Mouse (Mus musculus) cerebellum, postnatal 4 days (tissue): Measurements from ENCODE around the gene Piwil4.
"Not testable (repeated sequence)": the region's sequence is repeated elsewhere in the genome, so short reads cannot be mapped to it uniquely, and the experiment has no call there.

Experiments
- DNase-seq, 2 experiments: peaks; one replicate each; pipeline ENCODE4 v3.0.0; 2022; ENCODE audit warnings: low spot score in 2 of 2, mixed read lengths in 1 of 2

Piwil4 gene

DNA sequence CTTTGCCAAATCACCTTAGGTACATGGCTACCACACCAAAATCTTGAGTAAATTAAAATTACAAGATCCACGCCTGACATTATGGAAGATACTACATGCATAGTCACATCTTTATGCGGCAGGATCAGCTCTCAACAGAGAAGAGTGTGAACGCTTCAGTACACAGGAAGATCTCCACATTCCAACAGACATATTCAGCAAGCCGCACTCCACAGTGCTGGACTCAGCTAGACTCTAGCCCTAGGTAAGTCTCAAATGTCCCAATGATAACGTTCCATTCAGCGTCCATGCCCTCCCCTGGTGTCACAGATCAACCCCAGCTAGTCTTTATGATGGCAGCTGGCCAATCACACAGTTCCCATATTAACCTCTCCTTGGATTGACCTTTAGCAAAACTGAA lies 14.5 kb downstream of the Piwil4 start:
- DNase-seq, result no peak

GRCm38 (mm10) chr9:14724755-14725420 lies 15.6 kb downstream of the Piwil4 start:
- no peak for DNase-seq

DNA sequence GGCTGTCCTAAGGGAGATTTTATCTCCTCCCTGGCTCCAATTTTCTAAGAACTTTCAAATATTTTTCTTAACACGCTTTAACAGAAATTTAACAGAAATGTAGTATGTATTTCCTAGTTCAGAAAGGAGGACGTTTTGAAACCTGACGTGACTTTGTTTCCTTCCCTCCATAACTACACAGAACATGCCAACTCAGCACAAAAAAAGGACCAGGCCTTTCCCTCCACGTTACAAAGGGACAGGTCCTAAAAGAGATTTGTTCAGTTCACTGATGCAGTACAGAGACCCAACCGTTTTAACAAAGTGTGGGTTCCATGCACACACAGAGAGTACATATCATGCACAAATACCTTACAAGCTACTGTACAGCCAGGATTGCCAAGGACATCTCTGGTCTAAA lies 18.9 kb downstream of the Piwil4 start:
- DNase-seq, result no peak

- no peak for DNase-seq
Measured at GRCm38 (mm10) chr9:14720384-14720783, 20.1 kb downstream of the Piwil4 start.

DNA sequence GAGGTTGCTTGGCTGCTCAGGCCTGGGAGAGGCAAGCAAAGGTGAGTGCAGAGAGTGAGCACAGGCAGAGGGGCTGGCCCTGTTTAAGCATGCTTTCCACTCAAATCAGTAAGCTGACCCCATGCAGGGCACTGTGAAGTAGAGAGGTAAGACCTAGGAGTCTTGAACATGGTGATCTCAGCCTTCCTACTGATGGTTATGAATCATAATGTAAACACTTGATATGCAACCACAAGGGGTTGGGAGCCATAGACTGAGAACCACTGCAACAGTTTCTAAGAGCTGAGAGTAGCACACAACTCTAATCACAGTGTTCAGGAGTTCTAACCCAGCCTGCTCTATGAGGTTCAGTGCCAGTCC lies 22.2 kb downstream of the Piwil4 start:
- no peak for DNase-seq

- DNase-seq, result peak in 1 of 2 experiments; percentile 8
Measured at GRCm38 (mm10) chr9:14717689-14718331, 22.7 kb downstream of the Piwil4 start.

- no peak for DNase-seq
Measured at GRCm38 (mm10) chr9:14715258-14715657, 25.3 kb downstream of the Piwil4 start.

DNA sequence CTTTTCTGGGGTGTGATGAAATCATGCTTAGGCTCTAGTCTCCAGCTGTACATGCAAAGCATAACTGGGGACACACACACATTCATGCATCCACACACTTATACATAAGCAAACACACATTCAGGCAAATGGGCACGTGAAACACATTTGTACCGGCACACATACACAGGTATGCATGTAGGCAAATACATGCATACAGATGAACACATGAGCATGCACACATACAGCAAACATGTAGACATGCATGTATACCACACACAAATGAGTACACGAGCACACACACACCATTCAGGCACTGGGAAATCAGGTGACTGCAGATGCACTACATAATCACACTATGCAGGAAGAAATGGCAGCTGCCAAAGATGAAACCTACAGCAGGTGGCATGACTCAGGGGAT lies 29.6 kb downstream of the Piwil4 start:
- DNase-seq, result no peak

DNA sequence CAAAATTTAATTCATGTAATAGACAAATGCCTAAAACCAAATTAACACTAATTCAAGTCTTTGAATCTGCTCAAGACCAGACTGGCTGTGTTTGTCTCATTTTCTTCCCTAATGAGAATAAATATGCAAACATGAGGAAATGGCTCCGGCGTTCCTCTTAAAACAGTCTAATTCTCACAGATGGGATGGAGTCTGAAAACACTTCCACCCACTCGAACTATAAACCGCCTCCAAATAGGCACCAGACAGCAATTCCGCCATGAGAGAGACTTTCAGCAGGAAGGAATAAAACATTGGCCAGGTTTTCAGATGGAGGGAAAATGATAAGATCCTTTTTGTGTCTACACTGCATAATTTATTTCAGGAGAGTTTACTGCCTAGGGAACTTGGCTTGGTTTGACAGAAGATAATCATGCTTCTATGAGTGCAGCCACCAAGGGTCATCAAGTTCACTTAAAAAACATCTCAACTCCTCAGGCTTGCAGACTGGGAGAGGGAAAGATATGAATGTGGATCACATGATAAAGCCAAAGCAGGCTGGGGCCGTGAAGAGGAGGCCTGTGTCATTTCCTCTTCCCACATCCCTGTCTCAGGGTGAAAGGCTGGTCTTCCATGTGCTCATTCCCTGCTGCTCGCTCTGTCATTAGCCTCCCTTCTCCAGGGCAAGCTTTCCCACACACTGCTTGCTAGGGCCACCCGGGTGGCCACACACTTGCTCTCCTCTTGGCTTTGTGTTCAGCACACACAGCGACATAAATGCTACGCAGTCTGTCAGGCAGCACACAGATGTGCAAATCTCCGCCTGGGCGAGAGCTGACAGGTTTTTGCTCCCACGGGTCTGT lies 35.0 kb downstream of the Piwil4 start:
- DNase-seq, result no peak

GRCm38 (mm10) chr9:14700795-14701194 lies 39.7 kb downstream of the Piwil4 start:
- DNase-seq, result not testable (repeated sequence)

DNA sequence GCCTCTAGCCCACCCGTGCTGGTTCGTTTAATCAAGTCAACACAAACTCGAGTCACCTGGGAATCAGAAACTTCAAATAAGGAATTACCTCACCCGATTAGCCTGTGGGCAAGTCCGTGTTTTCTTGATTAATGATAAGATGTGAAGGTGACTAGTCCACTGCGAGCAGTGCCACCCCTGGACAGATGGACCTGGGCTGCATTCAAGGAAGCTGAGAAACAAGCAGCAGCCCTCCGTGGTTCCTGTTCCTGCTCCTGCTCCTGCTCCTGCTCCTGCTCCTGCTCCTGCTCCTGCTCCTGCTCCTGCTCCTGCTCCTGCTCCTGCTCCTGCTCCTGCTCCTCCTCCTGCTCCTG lies 41.3 kb downstream of the Piwil4 start:
- DNase-seq, result no peak

DNA sequence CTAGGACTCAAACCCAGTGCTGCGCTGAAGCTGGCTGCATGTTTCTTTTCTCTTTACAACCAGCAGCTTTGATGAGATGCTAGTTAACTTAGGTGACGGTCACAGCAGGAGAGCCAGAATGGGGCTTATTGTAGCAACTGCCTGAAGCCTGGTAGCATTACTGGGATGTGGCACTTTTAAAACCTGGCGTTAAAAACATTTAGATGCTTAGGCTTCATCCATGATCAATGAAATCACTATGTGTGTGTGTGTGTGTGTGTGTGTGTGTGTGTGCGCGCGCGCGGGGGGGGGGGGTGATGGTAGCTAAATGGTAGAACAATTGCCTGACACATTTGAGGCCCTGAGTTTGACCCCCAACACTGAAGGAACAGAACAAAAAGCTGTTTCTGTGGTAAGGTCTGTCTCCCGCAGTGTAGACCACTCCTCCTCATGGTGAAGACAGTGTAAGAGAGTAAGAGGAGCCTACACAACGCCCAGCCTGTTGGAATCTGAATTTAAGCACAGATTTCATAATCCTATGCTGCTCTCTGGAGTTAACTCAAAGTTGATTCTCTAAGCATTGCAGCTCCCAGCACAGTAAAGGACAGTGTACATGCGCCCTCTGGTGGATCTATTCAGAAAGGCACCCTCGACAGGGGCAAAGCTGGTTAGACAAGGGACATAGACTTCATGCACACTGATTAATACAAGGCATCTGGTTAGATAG lies 41.8 kb downstream of the Piwil4 start:
- peak; percentile 91 to 93 for DNase-seq

DNA sequence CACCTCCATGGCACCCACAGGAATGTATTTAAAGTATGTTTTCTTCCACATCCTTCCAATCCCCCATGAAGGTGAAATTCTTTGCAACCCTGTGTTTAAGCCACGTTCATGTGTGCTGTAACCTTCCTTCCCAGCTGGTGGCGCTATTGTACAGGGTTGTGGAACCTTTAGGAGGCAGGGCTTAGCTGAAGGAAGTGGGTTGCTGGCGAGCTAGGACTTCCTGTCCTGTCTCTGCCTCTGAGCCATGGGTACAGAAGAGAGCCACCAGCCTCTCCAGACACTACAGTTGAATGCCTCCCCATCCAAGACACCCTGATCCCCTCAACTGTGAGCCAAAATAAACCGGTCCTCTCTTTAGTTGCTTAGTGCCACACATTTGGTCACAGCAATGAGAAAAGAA lies 42.6 kb downstream of the Piwil4 start:
- DNase-seq, result peak in 1 of 2 experiments; percentile 27

DNA sequence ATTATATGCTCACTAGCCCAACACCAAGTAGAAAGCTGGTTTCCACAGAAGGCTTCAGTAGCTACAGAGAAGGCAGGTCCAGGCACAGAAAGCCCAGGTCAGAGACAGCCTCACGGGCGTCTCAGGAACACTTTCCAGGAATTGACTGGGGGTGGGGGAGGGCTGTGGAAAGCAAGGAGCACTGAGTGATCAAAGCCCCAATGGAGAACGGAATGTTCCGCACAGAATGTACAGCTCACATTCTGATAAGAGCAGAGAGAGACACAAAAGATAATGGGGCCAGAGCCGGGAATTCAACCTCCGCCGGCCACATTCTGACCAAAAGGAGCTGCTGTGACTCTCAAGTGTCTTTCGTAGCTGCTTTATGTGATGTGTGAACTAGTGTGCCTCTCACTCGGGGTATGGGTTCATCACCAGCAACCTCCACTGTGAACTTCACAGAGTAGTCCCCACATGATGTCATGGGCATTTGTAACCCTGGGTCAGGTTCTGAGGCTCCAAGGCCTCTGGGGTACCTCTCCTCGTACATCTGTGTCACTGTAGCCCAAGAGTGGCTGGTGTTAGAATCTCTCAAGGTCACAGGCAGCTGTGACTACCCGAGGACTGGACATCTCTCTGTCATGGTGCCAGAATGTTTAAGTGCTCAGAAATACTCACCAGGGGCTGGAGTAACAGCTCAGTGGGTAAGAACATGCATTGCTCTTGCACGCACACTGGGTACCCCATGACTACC lies 51.0 kb downstream of the Piwil4 start:
- no peak for DNase-seq

DNA sequence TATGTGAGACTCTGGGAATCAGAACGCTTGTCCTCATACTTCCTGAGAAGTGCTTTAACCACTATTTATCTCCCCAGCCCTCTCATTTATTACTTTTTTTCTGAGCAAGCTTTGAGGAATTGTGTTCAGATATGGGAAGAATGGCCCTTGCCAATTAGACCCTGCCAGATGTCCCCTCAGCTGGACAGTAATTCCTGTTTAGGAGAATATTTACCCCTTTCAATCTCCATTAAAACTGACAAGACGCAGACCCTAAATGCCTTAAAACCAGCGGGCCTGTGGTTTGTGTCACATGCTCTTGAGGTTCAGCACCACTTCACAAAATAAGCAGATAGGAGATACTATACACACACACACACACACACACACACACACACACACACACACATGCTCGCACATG lies 56.2 kb downstream of the Piwil4 start:
- DNase-seq, result no peak

GRCm38 (mm10) chr9:14682741-14683140 lies 57.8 kb downstream of the Piwil4 start:
- DNase-seq, result no peak

- no peak for DNase-seq
Measured at GRCm38 (mm10) chr9:14680584-14680983, 59.9 kb downstream of the Piwil4 start.

DNA sequence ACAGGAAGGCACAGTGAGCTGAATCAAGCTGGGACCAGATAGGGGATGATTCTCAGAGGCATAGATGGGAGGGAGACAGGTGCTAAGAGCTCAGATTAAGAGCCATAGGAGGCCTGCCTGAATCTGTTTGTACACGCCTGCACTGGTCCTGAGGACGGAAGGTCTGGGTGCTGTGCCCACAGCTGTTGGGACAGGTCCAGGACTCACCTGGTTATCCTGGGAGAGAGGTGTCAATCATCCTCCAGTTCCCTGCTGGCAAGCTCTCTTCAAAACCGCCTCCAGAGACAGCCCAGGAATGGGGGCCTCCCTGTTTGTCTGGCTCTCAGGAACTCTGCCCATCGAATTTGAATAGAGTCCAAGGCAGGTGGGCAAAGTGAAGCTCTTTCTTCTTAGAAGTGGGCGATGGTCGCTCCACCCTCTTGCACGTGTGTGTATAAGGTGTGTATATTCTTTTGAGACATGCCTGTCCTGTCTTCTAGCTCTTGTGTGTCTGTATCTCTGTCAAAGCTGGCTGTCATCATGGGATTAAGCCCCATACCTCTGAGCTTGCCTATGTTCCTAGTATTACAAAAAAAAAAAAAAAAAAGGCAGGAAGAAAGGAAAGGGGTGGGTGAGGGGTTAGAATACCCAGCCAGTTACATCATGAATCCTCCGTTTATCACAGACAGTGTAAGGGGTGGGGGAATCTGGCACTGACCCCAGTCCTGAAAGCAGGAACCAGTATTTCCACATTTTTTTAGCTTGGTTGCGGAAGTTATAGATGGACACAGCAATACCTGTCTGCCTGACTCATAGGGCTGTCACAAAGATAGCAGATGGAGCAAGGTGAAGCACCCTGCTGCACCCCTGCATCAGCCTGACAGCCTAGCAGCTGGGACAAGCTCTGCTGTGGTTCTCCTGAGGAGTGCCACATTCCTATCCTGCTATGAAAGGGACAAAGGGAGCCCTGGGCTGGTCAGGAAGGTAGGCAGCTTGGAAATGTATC lies 64.5 kb downstream of the Piwil4 start:
- no peak for DNase-seq

GRCm38 (mm10) chr9:14674506-14674905 lies 66.0 kb downstream of the Piwil4 start:
- no peak for DNase-seq

GRCm38 (mm10) chr9:14673109-14673508 lies 67.4 kb downstream of the Piwil4 start:
- DNase-seq, result no peak
